ENCODE assay signal across 12 mouse cellular contexts in the genomic region with DNA sequence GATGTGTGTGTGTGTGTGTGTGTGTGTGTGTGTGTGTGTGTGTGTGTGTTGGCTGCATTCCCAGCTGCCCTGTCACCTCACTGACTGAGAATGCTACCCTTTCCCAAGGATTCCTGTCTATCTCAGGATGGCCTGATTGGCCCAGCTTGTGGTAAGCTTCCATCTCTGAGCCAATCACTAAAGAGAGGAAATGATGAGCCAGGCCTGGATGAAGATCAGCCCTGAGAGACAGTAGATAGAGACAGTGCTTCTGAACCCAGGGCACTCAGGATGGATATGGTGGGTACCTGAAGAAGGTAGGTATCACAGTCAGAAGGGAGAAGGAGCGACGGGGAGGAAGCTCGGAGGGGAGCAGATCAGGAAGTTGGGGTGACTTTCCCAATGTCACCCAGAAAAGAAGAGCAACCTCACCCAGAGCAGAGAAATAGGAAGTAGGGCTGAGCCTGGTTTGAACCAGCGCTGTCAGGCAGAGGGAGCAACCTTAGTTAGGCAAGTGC. TPM values are rescaled to one million over a fixed set of nuclear protein-coding genes. Genes with fewer than 3 reads are reported as not detected.
A peak's percentile ranks its signal among the peaks of the same experiment; 100 is the strongest.
DNase-seq lines count a peak whose midpoint lies in the region; ATAC-seq and TF ChIP-seq lines count a peak whose summit lies in the region.
"Had no signal": no experiment of that assay in that cellular context is flagged by ENCODE, and none has a peak within 500 bp of the region (broad histone marks: within the 10 kb centered on the region; RNA-seq: fewer than 3 reads in every experiment).

No protein-coding gene starts in this region.

- H3K27me3 ChIP-seq in heart, embryonic 10.5 days (ENCODE audit: insufficient read depth, poor library complexity, severe bottlenecking): 0 out of 2 replicates have a peak, but pooled peaks cover 7% of the 10 kb centered on the region
- no peaks in the 10 kb centered on the region for H3K27me3 ChIP-seq in lung, embryonic 14.5 days (ENCODE audit: insufficient read depth, low read length)

- H3K27ac ChIP-seq in heart, embryonic 10.5 days: peak overlapping the region; percentile 56; the same call in 1 of the 2 replicates
- no peak overlapping the region for H3K27ac ChIP-seq in lung, embryonic 14.5 days (ENCODE audit: low read depth)
- H3K27ac ChIP-seq: hindbrain, embryonic 14.5 days; liver, embryonic 13.5 days had no signal

- DNase-seq in heart, embryonic 10.5 days (ENCODE audit: low spot score): no peak
- DNase-seq in heart, postnatal 25 days (ENCODE audit: low spot score): no peak
- peak; percentile 58 for DNase-seq in lung, embryonic 14.5 days
- no peak for DNase-seq in lung, adult 2 months
- DNase-seq in adipocyte (ENCODE audit: low spot score): peak; percentile 28
- no peak for DNase-seq in neural tube, embryonic 10.5 days (ENCODE audit: extremely low spot score, low spot score)
- DNase-seq in urinary bladder, postnatal 25 days (ENCODE audit: low spot score): no peak
- DNase-seq: kidney, postnatal 14 days; liver, embryonic 13.5 days had no signal

- no peak overlapping the region for H3K4me3 ChIP-seq in heart, embryonic 10.5 days
- no peak overlapping the region for H3K4me3 ChIP-seq in lung, embryonic 14.5 days (ENCODE audit: low read depth, low read length)
- H3K4me3 ChIP-seq in lung, adult 2 months (replicated peaks; ENCODE audit: extremely low read depth, low read depth, low read length): no peak overlapping the region
- H3K4me3 ChIP-seq: erythroblast, embryonic 14.5 days; liver, embryonic 13.5 days had no signal

- no peaks in the 10 kb centered on the region for H3K9me3 ChIP-seq in heart, embryonic 10.5 days
- no peaks in the 10 kb centered on the region for H3K9me3 ChIP-seq in lung, embryonic 14.5 days (ENCODE audit: low read depth, low read length)
- H3K9me3 ChIP-seq: liver, embryonic 13.5 days had no signal

- 86% methylated on average over 4 of the region's 4 CpGs for WGBS in heart, embryonic 10.5 days
- 88% methylated on average over 4 of the region's 4 CpGs for WGBS in lung, embryonic 14.5 days
- 87% methylated on average over 4 of the region's 4 CpGs for WGBS in lung, adult 2 months

- TF ChIP-seq CTCF in lung, embryonic 14.5 days (IDR thresholded peaks at IDR 0.05; ENCODE audit: low read depth): no peak
- TF ChIP-seq CTCF in lung, adult 2 months (IDR thresholded peaks at IDR 0.05; ENCODE audit: insufficient read depth, low read length): no peak

- intact Hi-C loops in heart, postnatal 25 days (cut with DNase I): no loop called here

- H3K36me3 ChIP-seq in heart, embryonic 10.5 days: no peaks in the 10 kb centered on the region
- no peaks in the 10 kb centered on the region for H3K36me3 ChIP-seq in lung, embryonic 14.5 days (ENCODE audit: insufficient read depth)
- H3K36me3 ChIP-seq: liver, embryonic 13.5 days had no signal

- ATAC-seq in lung, embryonic 14.5 days (ENCODE audit: insufficient read depth): peak; percentile 67; the same call in 1 of the 2 replicates
- peak; percentile 82 for ATAC-seq in megakaryocyte, adult 5-6 weeks (ENCODE audit: poor library complexity, severe bottlenecking)

- no peak overlapping the region for H3K9ac ChIP-seq in lung, embryonic 14.5 days
- H3K9ac ChIP-seq: hindbrain, embryonic 14.5 days; liver, embryonic 13.5 days had no signal

- TF ChIP-seq POLR2A in lung, adult 2 months (IDR thresholded peaks at IDR 0.05; ENCODE audit: borderline replicate concordance, extremely low read depth, low read depth, low read length): no peak

- H3K4me1 ChIP-seq in heart, embryonic 10.5 days: peaks cover 25% of the 10 kb centered on the region
- no peaks in the 10 kb centered on the region for H3K4me1 ChIP-seq in lung, embryonic 14.5 days (ENCODE audit: insufficient read depth)
- no peaks in the 10 kb centered on the region for H3K4me1 ChIP-seq in lung, adult 2 months (ENCODE audit: control insufficient read depth, insufficient read depth, low read length)

- H3K4me2 ChIP-seq in lung, embryonic 14.5 days: no peak overlapping the region
- H3K4me2 ChIP-seq: hindbrain, embryonic 14.5 days; liver, embryonic 13.5 days had no signal

RNA-seq across cellular contexts. Expression of gene Tmem184b, which starts 5.8 kb away (rescaled TPM):
- 67.7 and 76.3 TPM in 2 replicates for polyA plus RNA-seq in heart, embryonic 10.5 days (2016; fragmentation: Nextera tagmentation; extraction: Ambion mirVana)
- total RNA-seq in heart, postnatal 25 days (2021): 10 to 100 TPM; 43.0 to 46.7 TPM
- 77.3 and 78.3 TPM in 2 replicates for polyA plus RNA-seq in lung, embryonic 14.5 days (2014; fragmentation: Nextera tagmentation; extraction: Ambion mirVana)
- 269 and 331 TPM in 2 replicates for polyA plus RNA-seq in lung, adult 2 months (2012; rRNA removed)
- total RNA-seq in megakaryocyte, adult 5-6 weeks (2015): 31.1 and 33.3 TPM in 2 replicates
- total RNA-seq in megakaryocyte, adult 5-6 weeks (2017): 10.4 and 12.2 TPM in 2 replicates

RNA-seq across cellular contexts. Expression of gene Csnk1e, which starts 46.2 kb away (rescaled TPM):
- 87.9 and 102 TPM in 2 replicates for polyA plus RNA-seq in heart, embryonic 10.5 days (2016; fragmentation: Nextera tagmentation; extraction: Ambion mirVana)
- 10 to 100 TPM; 48.4 to 54.0 TPM for total RNA-seq in heart, postnatal 25 days (2021)
- 93.2 and 99.6 TPM in 2 replicates for polyA plus RNA-seq in lung, embryonic 14.5 days (2014; fragmentation: Nextera tagmentation; extraction: Ambion mirVana)
- polyA plus RNA-seq in lung, adult 2 months (2012; rRNA removed): 90.8 and 109 TPM in 2 replicates
- 33.3 and 39.4 TPM in 2 replicates for total RNA-seq in megakaryocyte, adult 5-6 weeks (2015)
- 29.3 and 32.0 TPM in 2 replicates for total RNA-seq in megakaryocyte, adult 5-6 weeks (2017)

Comparison
In these comparisons a context has a peak if more than half of its experiments do, and no peak if none do; other contexts are left out.
1. DNase-seq: peak in lung, embryonic 14.5 days (single experiment) and adipocyte (single experiment); none in heart, embryonic 10.5 days (single experiment), heart, postnatal 25 days (single experiment), lung, adult 2 months (single experiment), neural tube, embryonic 10.5 days (single experiment) and urinary bladder, postnatal 25 days (single experiment).